Mouse (Mus musculus): Measurements from ENCODE around the gene Cfap58.

GRCm38 (mm10) chr19:47937443-47938406, at the start of gene Cfap58:
- TF ChIP-seq CTCF (IDR thresholded peaks at IDR 0.05; ENCODE audit: control insufficient read depth, insufficient read depth, insufficient read length) (no peak), MYOG (IDR thresholded peaks at IDR 0.05; ENCODE audit: control insufficient read depth, extremely low read depth, insufficient read length) (no peak), FOSL1 (IDR thresholded peaks at IDR 0.05; ENCODE audit: insufficient read depth, low read length, poor library complexity, severe bottlenecking) (no peak), USF1 (IDR thresholded peaks at IDR 0.05; ENCODE audit: low read depth) (no peak), MAX (IDR thresholded peaks at IDR 0.05) (no peak), MYOD1 (IDR thresholded peaks at IDR 0.05; ENCODE audit: control insufficient read depth, insufficient read length, low read depth) (peak; percentile 53), CEBPB (IDR thresholded peaks at IDR 0.05; ENCODE audit: low read depth) (no peak)

All from C2C12 (cell line).